Mouse (Mus musculus): ENCODE results near the gene Clec3b. TPM values are rescaled to one million over a fixed set of nuclear protein-coding genes. Genes with fewer than 3 reads are reported as not detected.

Gene Clec3b
- 0.21 TPM in 1 of 2 replicates, not detected in the other for polyA plus RNA-seq (2015; fragmentation: Nextera tagmentation; extraction: Ambion mirVana)

DNA sequence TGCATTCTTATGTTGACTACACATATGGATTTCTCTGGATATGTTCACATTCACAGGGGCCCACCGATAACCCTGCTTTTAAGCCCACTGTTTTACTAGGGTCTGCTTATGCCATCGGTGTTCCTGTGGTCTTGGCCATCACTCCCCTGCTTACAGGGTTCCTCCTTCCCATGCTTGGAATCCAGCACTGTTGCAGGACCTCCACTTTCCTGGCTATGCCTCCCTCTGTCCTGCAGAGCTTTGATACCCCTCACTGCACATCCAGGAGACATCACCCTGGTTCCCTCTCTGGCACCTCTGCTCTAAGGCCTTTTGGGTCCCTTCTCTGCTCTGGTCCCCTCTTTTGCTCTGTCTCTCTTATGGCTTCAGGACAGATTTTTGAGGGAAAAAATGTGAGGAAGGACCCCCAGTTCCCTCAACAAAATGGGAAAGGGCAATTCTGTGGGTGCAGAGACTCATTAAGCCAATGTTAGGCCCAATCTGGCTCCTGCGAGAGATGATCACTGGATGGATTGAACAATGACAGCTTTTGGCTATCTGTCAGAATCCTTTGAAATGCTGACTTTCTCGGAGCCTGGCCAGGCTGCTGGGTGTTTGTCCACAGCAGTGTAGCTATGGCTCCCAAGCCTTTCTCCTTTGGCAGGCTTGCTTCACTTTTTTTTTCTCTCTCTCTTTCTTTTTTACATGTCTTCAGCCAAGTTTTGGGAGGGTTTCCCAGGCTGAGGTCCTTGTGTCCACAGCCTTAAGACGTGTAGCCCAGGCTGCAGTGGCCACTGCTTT, at the start of gene Clec3b:
TSS of gene Clec3b (plus strand) at position 706 of the 780 bp plus-strand sequence.
- 81% methylated on average over 5 of the region's 5 CpGs for WGBS
- Histone ChIP-seq H3K36me3 (peaks cover 5% of the 10 kb centered on the region; the same call in 1 of the 2 replicates), H3K4me1 (no peaks in the 10 kb centered on the region), H3K4me2 (no peak within 1 kb of the TSS), H3K9me3 (peaks cover 4% of the 10 kb centered on the region), H3K4me3 (no peak within 1 kb of the TSS), H3K9ac (no peak within 1 kb of the TSS), H3K27me3 (no peaks in the 10 kb centered on the region), H3K27ac (no peak within 1 kb of the TSS)
- no peak for ATAC-seq (ENCODE audit: insufficient number of reproducible peaks, insufficient read depth, low FRiP score, low TSS enrichment, low read depth)

DNA sequence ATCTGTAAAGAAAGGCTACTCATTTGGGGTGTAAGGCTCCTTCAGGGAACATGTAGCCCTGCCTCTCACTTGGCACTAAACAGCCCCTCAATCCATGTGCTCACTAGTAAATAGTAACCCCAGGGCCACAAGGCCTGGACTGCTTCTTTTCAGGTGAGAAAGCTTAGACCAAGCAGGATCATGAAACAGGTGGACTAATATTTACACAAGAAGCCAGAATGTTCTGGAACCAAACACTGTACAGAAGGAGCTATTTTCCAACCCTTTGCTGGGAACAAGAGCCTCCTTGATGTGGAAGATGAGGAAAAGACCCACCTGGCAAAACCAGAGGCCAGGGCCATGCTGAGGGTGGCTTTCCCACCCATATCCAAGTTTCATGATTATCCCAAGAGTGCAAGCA, 47.3 kb upstream of the Clec3b start:
- Histone ChIP-seq H3K9ac (no peak overlapping the region), H3K27ac (no peak overlapping the region), H3K36me3 (peaks cover 39% of the 10 kb centered on the region), H3K4me1 (no peaks in the 10 kb centered on the region), H3K4me3 (no peak overlapping the region), H3K9me3 (no peaks in the 10 kb centered on the region), H3K27me3 (no peaks in the 10 kb centered on the region), H3K4me2 (no peak overlapping the region)
- ATAC-seq (ENCODE audit: insufficient number of reproducible peaks, insufficient read depth, low FRiP score, low TSS enrichment, low read depth): no peak

DNA sequence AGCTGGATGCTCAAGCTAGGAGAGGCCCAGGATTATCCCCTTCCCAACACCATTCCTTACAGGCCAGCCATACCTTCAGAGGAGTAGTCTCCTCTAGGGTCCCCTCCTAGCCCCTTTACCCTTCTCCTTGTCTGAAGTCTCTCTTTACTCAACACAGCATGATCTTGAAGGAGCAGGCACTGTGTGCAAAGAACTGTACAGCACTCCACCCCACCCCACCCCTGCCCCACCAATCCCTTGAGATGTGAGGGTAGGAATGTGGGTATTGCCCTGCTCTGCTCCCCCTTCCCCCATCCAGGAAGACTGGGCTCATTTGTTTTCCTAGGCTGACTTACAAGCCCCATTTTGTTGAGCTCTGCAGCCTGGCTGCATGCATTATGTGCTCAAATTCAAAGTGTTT, 46.4 kb upstream of the Clec3b start:
- no peaks in the 10 kb centered on the region for H3K4me1 ChIP-seq
- no peak for ATAC-seq (ENCODE audit: insufficient number of reproducible peaks, insufficient read depth, low FRiP score, low TSS enrichment, low read depth)
- H3K27ac ChIP-seq: no peak overlapping the region
- no peak overlapping the region for H3K4me2 ChIP-seq
- no peaks in the 10 kb centered on the region for H3K9me3 ChIP-seq
- H3K4me3 ChIP-seq: no peak overlapping the region
- no peaks in the 10 kb centered on the region for H3K27me3 ChIP-seq
- peaks cover 31% of the 10 kb centered on the region for H3K36me3 ChIP-seq
- H3K9ac ChIP-seq: no peak overlapping the region

DNA sequence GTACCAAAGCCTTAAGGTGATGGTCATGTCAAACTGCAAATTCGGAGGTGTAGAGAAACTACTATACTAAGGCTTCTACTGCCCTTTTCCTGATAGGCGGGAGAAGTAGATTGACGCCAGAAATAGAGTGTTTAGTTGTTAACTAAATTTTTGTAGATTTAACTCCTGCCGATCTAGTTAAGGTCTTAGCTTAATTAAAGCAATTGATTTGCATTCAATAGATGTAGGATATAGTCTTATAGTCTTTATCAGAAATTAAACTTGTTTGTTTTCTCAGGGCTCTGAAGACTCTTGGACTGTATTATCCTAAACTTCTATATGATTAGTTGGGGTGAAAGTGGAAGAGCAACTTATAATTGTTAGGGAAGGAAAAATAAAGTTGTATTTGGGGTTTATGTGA, 43.6 kb upstream of the Clec3b start:
- 92% methylated on average over 4 of the region's 4 CpGs for WGBS

DNA sequence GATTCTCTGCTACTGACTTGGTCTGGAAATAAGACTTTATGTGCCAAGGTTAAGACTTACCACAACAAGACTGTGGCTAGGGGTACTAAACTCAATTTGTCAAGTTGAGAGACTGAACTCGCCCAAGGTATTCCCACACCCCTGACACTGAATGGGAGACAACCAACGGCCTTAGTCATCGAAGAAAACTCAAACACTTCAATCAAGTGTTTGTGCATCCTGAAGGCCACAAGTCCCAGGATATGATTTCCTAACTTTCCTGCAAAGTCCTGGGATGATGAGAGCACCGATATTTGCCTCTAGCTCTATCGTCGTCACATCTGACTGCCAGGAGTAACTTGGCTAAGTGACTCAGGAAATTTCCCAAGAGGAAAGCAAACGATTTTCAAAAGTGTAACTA, 41.6 kb upstream of the Clec3b start:
- Histone ChIP-seq H3K9me3 (no peaks in the 10 kb centered on the region), H3K27ac (no peak overlapping the region), H3K4me3 (no peak overlapping the region), H3K36me3 (peaks cover 14% of the 10 kb centered on the region; the same call in 1 of the 2 replicates), H3K9ac (no peak overlapping the region), H3K4me1 (peaks cover 15% of the 10 kb centered on the region), H3K4me2 (no peak overlapping the region), H3K27me3 (no peaks in the 10 kb centered on the region)
- WGBS: 86% methylated on average over 7 of the region's 7 CpGs
- ATAC-seq (ENCODE audit: insufficient number of reproducible peaks, insufficient read depth, low FRiP score, low TSS enrichment, low read depth): no peak

More for the DNA sequence above, 43.6 kb upstream of the Clec3b start:
- H3K27me3 ChIP-seq: no peaks in the 10 kb centered on the region
- H3K9me3 ChIP-seq: no peaks in the 10 kb centered on the region
- no peak overlapping the region for H3K9ac ChIP-seq
- peaks cover 15% of the 10 kb centered on the region; the same call in 1 of the 2 replicates for H3K36me3 ChIP-seq
- no peak overlapping the region for H3K4me2 ChIP-seq
- no peak overlapping the region for H3K4me3 ChIP-seq
- ATAC-seq (ENCODE audit: insufficient number of reproducible peaks, insufficient read depth, low FRiP score, low TSS enrichment, low read depth): no peak
- H3K27ac ChIP-seq: no peak overlapping the region
- peaks cover 8% of the 10 kb centered on the region for H3K4me1 ChIP-seq

DNA sequence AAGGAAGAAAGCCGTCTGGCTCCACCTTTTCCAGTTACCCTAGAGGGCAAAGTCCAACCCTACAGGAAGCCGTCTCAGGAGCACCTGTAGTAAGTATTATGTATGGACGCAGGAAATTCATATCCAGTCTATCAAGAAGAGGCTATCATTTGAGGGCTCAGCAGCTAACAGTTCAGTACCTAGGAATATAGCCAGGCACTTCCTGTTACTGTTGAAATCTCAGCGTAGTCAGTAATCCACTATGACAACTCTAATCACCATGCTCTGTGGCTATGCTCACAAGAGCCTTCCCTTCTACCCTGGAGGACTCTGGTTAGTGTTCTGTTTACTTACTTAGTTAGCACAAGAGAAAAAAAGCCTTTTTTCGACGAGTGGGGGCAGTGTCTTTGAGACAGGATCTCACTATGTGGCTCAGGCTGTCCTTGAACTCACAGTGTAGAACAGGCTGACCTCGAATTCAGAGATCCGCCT, 39.0 kb upstream of the Clec3b start:
- WGBS: 59% methylated on average over 8 of the region's 8 CpGs
- Histone ChIP-seq H3K27me3 (no peaks in the 10 kb centered on the region), H3K36me3 (peaks cover 10% of the 10 kb centered on the region), H3K4me3 (peak overlapping the region; percentile 95), H3K4me2 (peak overlapping the region; percentile 79), H3K9me3 (no peaks in the 10 kb centered on the region), H3K27ac (no peak overlapping the region), H3K4me1 (peaks cover 15% of the 10 kb centered on the region), H3K9ac (peak overlapping the region; percentile 97)
- no peak for ATAC-seq (ENCODE audit: insufficient number of reproducible peaks, insufficient read depth, low FRiP score, low TSS enrichment, low read depth)

DNA sequence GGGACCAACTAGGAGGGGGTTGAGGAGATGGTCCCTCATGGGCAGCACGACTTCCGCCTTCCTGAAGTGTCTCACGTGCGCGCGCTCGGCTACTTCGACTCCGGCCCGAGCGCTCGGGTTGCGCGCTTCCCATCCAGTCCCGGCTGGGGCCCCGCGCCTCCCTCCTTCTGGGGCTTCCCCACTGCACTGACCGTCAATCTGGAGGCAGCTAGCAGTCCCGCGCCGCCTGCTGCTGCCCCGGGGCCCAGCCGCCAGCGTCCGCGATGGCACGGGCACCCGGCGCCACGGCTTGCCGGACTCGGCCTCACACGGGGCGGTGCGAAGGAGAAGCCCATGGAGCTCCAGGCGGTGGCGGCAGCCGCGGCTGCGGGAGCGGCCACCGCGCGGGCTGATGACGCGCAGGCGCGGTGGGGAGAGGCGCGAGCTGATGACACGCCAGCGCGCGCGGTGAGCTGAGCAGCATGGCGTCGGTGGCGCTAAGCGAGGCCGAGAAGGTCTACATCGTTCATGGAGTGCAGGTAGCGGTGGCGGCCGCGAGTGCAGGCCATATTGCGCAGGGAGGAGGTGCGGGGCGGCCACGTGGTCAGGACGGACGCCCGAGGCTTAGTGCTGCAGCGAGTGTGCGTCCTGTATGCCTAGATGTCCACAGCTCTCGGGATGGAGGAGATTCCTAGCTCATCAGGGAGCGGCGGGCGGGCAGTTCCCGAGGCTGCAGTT, 37.8 kb upstream of the Clec3b start, which contains the start of the genes Zdhhc3 and Exosc7:
TSS of gene Zdhhc3 (minus strand) at position 401 of the 717 bp plus-strand sequence.
TSS of gene Exosc7 (plus strand) at position 411 of the 717 bp plus-strand sequence.
- ATAC-seq (ENCODE audit: insufficient number of reproducible peaks, insufficient read depth, low FRiP score, low TSS enrichment, low read depth): peak; percentile 89
- peak within 1 kb of the TSS; percentile 97 for H3K9ac ChIP-seq

DNA sequence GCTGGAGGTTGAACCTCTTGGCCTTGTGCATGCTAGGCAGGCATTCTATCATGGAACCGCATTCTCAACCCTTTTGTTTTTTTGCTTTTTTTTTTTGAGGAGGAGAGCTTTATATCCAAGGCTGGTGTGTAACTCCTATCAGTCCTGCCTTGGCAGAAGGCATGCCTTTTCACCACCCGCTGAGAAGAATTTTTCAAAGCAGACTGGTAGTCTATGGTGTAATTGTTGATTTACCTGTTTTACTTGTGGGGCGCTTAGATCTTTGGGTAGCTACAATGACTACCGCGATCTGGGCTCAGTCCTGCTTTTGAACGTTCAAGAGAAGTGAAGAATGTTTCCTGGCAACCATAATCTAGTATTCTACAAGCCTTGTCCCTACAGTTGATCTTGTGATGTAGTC, 36.8 kb upstream of the Clec3b start:
- 60% methylated on average over 6 of the region's 6 CpGs for WGBS

More for the DNA sequence above, 37.8 kb upstream of the Clec3b start, which contains the start of the genes Zdhhc3 and Exosc7:
- under 1% methylated on average over 78 of the region's 79 CpGs for WGBS
- peak within 1 kb of the TSS; percentile 93 for H3K27ac ChIP-seq
- H3K36me3 ChIP-seq: peaks cover 11% of the 10 kb centered on the region
- H3K27me3 ChIP-seq: no peaks in the 10 kb centered on the region
- peaks cover 15% of the 10 kb centered on the region for H3K4me1 ChIP-seq
- no peaks in the 10 kb centered on the region for H3K9me3 ChIP-seq
- H3K4me2 ChIP-seq: peak within 1 kb of the TSS; percentile 79
- peak within 1 kb of the TSS; percentile 95 for H3K4me3 ChIP-seq

DNA sequence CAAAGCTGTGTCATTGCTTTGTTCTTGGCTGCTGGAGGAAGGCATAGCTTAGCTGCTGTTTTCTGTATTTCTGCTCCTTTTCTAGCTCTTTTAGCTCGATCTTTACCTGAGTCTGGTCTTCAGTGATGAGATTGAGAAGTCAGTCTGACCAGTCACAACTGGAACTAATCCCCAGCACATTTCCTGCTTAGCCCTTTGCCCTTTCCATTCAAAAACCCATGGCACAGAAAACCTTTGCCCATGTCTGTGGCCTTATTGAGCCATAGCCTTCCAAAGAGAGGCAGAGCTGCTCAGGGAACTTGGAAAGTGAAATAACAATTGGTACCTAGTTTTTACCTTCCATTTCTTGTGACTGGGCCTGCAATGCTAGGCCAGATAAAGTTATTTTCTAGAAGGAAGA, 35.2 kb upstream of the Clec3b start:
- Histone ChIP-seq H3K36me3 (peaks cover 35% of the 10 kb centered on the region), H3K9ac (no peak overlapping the region), H3K4me1 (peaks cover 15% of the 10 kb centered on the region), H3K27ac (no peak overlapping the region), H3K27me3 (no peaks in the 10 kb centered on the region), H3K9me3 (no peaks in the 10 kb centered on the region), H3K4me2 (no peak overlapping the region), H3K4me3 (no peak overlapping the region)
- no peak for ATAC-seq (ENCODE audit: insufficient number of reproducible peaks, insufficient read depth, low FRiP score, low TSS enrichment, low read depth)
- WGBS: 83% methylated on average over 1 of the region's 1 CpGs

More for the DNA sequence above, 36.8 kb upstream of the Clec3b start:
- H3K9ac ChIP-seq: peak overlapping the region; percentile 97
- H3K27ac ChIP-seq: peak overlapping the region; percentile 93; the same call in 1 of the 2 replicates
- peak overlapping the region; percentile 79 for H3K4me2 ChIP-seq
- ATAC-seq (ENCODE audit: insufficient number of reproducible peaks, insufficient read depth, low FRiP score, low TSS enrichment, low read depth): no peak
- no peaks in the 10 kb centered on the region for H3K27me3 ChIP-seq
- H3K4me1 ChIP-seq: peaks cover 15% of the 10 kb centered on the region
- H3K9me3 ChIP-seq: no peaks in the 10 kb centered on the region
- H3K4me3 ChIP-seq: peak overlapping the region; percentile 95
- H3K36me3 ChIP-seq: peaks cover 19% of the 10 kb centered on the region

DNA sequence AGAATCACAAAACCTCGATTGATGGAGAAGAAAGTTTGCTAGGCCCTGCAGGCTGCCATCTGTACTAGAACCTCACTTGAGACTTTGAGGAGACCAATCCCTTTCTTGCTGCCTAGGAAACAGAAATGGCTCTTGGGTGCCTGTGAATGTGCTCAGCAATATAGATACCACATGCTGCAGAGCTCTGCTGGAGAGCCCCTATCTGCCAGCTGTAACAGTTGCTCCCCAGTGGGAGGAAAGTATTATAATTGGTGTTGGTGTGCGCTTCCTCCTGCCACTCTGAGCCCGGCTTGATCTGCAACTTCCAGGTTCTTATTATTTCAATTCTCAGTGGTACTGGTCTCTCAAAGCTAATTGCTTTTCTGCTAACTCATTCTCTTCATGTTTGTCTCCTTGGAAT, 27.7 kb upstream of the Clec3b start:
- Histone ChIP-seq H3K9me3 (no peaks in the 10 kb centered on the region), H3K4me3 (no peak overlapping the region), H3K4me1 (no peaks in the 10 kb centered on the region), H3K27me3 (no peaks in the 10 kb centered on the region), H3K36me3 (peaks cover 88% of the 10 kb centered on the region), H3K4me2 (no peak overlapping the region), H3K9ac (no peak overlapping the region), H3K27ac (no peak overlapping the region)
- 85% methylated on average over 3 of the region's 3 CpGs for WGBS
- ATAC-seq (ENCODE audit: insufficient number of reproducible peaks, insufficient read depth, low FRiP score, low TSS enrichment, low read depth): no peak

DNA sequence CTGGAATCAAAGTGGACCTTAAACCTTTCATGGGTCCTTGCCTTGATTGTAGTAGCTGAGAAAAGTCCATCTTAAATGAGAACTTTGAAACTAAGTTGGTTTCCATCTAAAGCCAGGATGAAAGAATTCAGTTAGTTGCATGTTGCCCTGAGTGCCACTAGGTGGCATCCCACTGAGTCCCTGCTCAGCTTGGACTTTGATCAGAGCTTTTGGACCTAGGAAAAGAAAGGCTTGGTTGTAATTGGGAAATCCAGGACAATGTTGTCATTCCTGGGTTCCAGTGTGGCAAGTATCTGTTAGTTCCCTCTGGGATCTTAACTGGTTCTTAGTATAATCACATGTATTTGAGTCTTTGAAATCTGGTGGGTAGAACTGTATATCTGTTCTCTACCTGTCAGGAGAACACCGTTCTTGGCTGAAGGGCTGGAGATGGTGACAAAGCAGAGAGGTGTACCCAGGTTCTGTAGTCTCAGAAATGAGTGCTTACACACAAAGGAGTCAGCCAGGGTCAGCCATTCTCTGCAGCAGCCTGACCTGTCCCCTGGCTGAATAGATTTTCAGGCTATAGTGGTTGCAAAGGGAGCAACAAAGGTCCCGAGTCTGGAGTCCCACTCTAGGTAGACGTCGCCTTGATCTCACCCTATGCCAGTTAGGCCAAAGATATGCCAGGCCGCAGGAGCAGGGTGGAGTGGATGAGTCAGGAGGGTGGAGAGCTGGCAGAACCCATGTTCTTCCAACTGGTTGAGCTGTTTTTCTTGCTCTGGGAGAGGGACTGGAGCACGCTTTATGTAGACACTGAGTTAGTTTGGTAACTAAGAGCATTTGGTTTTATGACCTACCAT, 27.0 kb upstream of the Clec3b start:
- H3K9me3 ChIP-seq: no peaks in the 10 kb centered on the region
- ATAC-seq (ENCODE audit: insufficient number of reproducible peaks, insufficient read depth, low FRiP score, low TSS enrichment, low read depth): no peak
- no peak overlapping the region for H3K9ac ChIP-seq

More for the DNA sequence above, 27.0 kb upstream of the Clec3b start:
- WGBS: 94% methylated on average over 6 of the region's 6 CpGs
- Histone ChIP-seq H3K4me1 (no peaks in the 10 kb centered on the region), H3K4me2 (no peak overlapping the region), H3K27ac (no peak overlapping the region), H3K36me3 (peaks cover 89% of the 10 kb centered on the region), H3K27me3 (no peaks in the 10 kb centered on the region), H3K4me3 (no peak overlapping the region)

All from embryonic facial prominence, embryonic 13.5 days (tissue).